Mouse (Mus musculus) left cerebral cortex, adult 2 months (tissue): ENCODE data around the gene Lmbr1. TPM values are rescaled to one million over a fixed set of nuclear protein-coding genes. Genes with fewer than 3 reads are reported as not detected.

Source experiments
- DNase-seq, 2 experiments: peaks; one replicate each; pipeline ENCODE4 v3.0.0; 2021 to 2022; ENCODE audit warnings: low spot score in 2 of 2, mixed read lengths in 1 of 2; ENCODE audit errors: extremely low spot score in 1 of 2
- H3K27ac ChIP-seq: fragments of 200-600 bp; 2 replicates; pipeline ENCODE4 v1.8.1; 2022
- H3K4me3 ChIP-seq: fragments of 200-600 bp; 2 replicates; pipeline ENCODE4 v1.8.1; 2022
- CTCF ChIP-seq: fragments of 200-600 bp; IDR thresholded peaks from 2 replicates; pipeline ENCODE4 v1.8.1; 2022; ENCODE audit warnings: antibody characterized with exemption, mild to moderate bottlenecking, moderate library complexity
- intact Hi-C: fragments of 180-260 bp; cut with DNase I; formaldehyde crosslinking; loops from one replicate; pipeline ENCODE4 v1.15.1; 2025
- microRNA-seq, 2 experiments: library from miRNA; unstranded; fragments of <30 nt; microRNA quantifications; one replicate each; pipeline ENCODE4 v1.2.0; 2021
- total RNA-seq, 2 experiments: library from RNA; stranded (reverse); gene quantifications; 2 replicates each; pipeline ENCODE4 v1.2.3; 2021

The Lmbr1 gene
- total RNA-seq, 2 experiments from 2014 or later, result 28.5 to 29.6 TPM

GRCm38 (mm10) chr5:29196264-29196658 lies 181.9 kb downstream of the Lmbr1 start:
- TF ChIP-seq CTCF, result no peak
- peak overlapping the region; percentile 87 for H3K27ac ChIP-seq
- intact Hi-C loops, result loop anchor here (2.0 kb wide), 1 partner anchor 731 kb away; no protein-coding TSS in a partner anchor
- no peak for DNase-seq
- H3K4me3 ChIP-seq, result peak overlapping the region; percentile 69

- intact Hi-C loops, result loop anchor here (2.0 kb wide), 1 partner anchor 731 kb away; no protein-coding TSS in a partner anchor
- H3K27ac ChIP-seq, result peak within 1 kb of the TSS; percentile 92
- DNase-seq, result peak; percentile 90 to 91
- no peak for TF ChIP-seq CTCF
- peak within 1 kb of the TSS; percentile 69 for H3K4me3 ChIP-seq
These were observed 182.5 kb downstream of the Lmbr1 start, which contains the start of gene Rnf32 for GRCm38 (mm10) chr5:29195570-29196263. TSS of gene Rnf32 (plus strand) at chr5:29195992.

DNA sequence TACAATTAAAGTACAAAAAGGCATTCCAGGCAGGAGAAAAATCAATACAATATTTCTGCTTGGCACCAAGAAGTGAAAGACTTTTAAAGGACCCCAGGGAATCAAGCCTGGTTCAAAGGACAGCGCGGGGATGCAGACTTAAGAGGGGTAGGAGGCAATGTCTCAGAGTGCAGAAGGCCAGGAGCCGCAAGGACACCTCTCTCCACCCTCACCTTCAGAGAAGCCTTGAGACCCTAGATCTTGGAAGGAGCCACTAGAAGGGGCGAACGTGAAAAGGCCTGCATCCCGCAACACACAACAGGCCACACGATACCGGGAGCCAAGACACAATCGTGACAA lies 183.0 kb downstream of the Lmbr1 start:
- peak overlapping the region; percentile 92 for H3K27ac ChIP-seq
- H3K4me3 ChIP-seq, result peak overlapping the region; percentile 69
- intact Hi-C loops, result no loop called here
- TF ChIP-seq CTCF, result no peak
- no peak for DNase-seq

DNA sequence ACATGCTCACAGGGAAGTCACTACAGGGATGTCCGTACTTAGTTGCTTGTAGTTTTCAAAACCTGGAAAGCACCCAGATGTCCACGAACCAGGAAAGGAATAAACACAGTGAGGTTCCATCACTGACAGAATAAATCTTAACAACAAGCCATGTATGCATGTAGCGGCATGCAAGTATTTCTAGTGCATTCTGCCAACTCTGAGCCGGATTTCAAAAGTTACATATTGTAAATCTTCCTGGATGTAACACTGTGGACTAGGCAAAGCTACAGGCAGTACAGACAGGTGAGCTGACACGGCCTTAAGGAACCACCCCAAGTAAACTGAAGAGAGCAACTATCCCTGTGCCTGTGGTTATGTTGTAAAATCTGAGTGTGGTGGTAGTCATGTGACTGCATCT lies 191.4 kb downstream of the Lmbr1 start:
- no peak overlapping the region for H3K4me3 ChIP-seq
- TF ChIP-seq CTCF, result no peak
- no peak overlapping the region for H3K27ac ChIP-seq
- no peak for DNase-seq
- intact Hi-C loops, result no loop called here

Small RNAs within 50 kb of the gene (microRNA-seq; reads per million reads assigned to microRNA genes)
- gene Gm23801, result 0 reads per million in 2 experiments

Other genes starting within 250 kb of the Lmbr1 start
- 10 to 100 TPM; 13.9 to 16.3 TPM for gene Rnf32, start 182.4 kb downstream of the Lmbr1 start, total RNA-seq
- gene Nom1, start 56.3 kb upstream of the Lmbr1 start, total RNA-seq, result 10 to 100 TPM; 19.9 to 25.4 TPM
- not detected for gene Mnx1, start 100.1 kb upstream of the Lmbr1 start, total RNA-seq
- gene Ube3c, start 190.9 kb upstream of the Lmbr1 start, total RNA-seq, result 10 to 100 TPM; 67.8 to 72.8 TPM